Mouse (Mus musculus) neural tube, embryonic 13.5 days (tissue): ENCODE measurements at regions not wholly inside any gene's neighbourhood (a gene's known extent, or its start where the extent isn't known, plus 50 kb on each side); places are given as distances from the start of the nearest gene placed in this dataset.

Experiments
- ATAC-seq: fragments of 200-750 bp; cut with Nextera tagmentation; 2 replicates; pipeline ENCODE4 v1.8.0; 2017; ENCODE audit warnings: low read depth, mild to moderate bottlenecking, moderate TSS enrichment, moderate library complexity
- H3K27ac ChIP-seq: fragments of 300-500 bp; sonication (generic); replicated peaks from 2 replicates; pipeline ENCODE4 v1.5.1; 2015; ENCODE audit warnings: moderate library complexity, mild to moderate bottlenecking, inconsistent platforms
- H3K27me3 ChIP-seq: fragments of 300-500 bp; sonication (generic); 2 replicates; pipeline ENCODE4 v1.6.1; 2015; ENCODE audit warnings: mild to moderate bottlenecking, inconsistent platforms
- H3K36me3 ChIP-seq: fragments of 300-500 bp; sonication (generic); 2 replicates; pipeline ENCODE4 v1.6.1; 2015; ENCODE audit warnings: mild to moderate bottlenecking, inconsistent platforms
- H3K4me1 ChIP-seq: fragments of 300-500 bp; sonication (generic); replicated peaks from 2 replicates; pipeline ENCODE4 v1.6.1; 2015; ENCODE audit warnings: inconsistent platforms
- H3K4me2 ChIP-seq: fragments of 300-500 bp; sonication (generic); 2 replicates; pipeline ENCODE4 v1.6.1; 2015; ENCODE audit warnings: inconsistent platforms, mild to moderate bottlenecking, moderate library complexity
- H3K4me3 ChIP-seq: fragments of 300-500 bp; sonication (generic); 2 replicates; pipeline ENCODE4 v1.5.1; 2015; ENCODE audit warnings: mild to moderate bottlenecking, inconsistent platforms
- H3K9ac ChIP-seq: fragments of 300-500 bp; sonication (generic); 2 replicates; pipeline ENCODE4 v1.6.1; 2015; ENCODE audit warnings: moderate library complexity, mild to moderate bottlenecking, inconsistent platforms
- H3K9me3 ChIP-seq: fragments of 300-500 bp; sonication (generic); 2 replicates; pipeline ENCODE4 v1.6.1; 2016; ENCODE audit warnings: inconsistent platforms
- WGBS: fragments of 180-500 bp; shearing (Covaris S2); methylation state at CpG from one replicate; pipeline ENCODE4 v1.1.7; 2015; 5-methylcytosine and 5-hydroxymethylcytosine counted together

- ATAC-seq = no peak
- Histone ChIP-seq H3K4me2 (no peak overlapping the region), H3K27ac (no peak overlapping the region), H3K27me3 (no peaks in the 10 kb centered on the region), H3K4me1 (peaks cover 7% of the 10 kb centered on the region; the same call in 1 of the 2 replicates), H3K9ac (no peak overlapping the region), H3K4me3 (no peak overlapping the region), H3K9me3 (no peaks in the 10 kb centered on the region), H3K36me3 (no peaks in the 10 kb centered on the region)
- WGBS = 59% methylated on average over 2 of the region's 2 CpGs
These were observed 153.3 kb downstream of the Med10 start for GRCm38 (mm10) chr13:69955503-69955902.

DNA sequence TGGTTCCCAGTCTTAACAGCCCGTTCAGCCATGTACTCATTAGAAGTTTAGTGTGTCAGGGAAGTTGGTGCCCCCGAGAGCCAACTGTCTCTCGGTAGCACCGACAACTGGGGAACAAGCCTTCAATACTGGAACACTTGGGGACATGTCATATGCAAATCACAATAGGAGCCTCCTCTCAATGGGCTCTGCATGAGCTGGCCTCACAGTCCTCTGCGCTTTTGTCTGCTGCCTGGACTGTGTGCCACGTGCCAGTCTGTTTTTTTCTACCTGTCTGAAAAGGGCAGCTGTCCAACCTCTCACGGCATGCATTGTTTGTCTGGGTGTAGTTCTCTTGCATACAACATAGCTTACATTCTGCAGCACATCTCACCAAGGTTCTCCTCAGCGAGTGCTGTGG lies 161.7 kb downstream of the Med10 start:
- 48% methylated on average over 8 of the region's 8 CpGs for WGBS

DNA sequence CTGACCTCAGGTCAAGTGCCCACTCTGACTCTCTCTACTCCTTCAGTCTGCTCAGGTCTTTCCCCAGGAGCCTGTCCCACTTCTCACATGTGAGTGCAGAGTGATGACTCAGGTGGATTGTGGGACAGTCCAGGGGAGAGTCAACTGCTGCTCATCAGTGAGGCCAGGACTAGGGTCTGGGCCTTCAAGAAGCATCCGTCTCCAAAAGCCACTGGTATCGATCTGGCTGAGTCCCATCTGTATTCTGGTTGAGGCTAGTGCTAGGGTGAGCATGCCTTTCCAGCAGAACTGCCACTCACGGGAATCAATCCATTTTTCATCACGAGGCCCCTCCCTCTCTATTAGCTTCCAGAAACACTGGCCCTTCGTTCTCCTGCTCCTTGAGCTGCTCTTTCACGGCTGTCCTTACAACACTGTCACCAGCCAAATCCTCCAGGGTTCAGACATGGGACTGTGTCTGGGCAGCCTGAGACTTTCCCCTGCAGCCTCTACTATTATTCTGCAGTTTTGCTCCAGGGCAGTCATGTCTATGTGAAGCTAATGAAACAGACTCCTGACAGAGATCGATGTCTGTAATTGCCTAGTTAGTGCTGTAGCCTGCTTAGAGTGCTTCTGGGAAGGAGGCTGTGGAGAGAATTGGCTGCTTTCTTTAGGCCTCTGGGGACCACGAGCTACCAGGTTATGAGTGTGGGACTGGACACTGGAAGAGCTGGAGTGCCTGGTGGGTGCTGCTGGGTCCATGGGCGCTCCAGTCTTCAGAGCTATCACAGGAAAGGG lies 169.3 kb downstream of the Med10 start:
- Histone ChIP-seq H3K4me2 (no peak overlapping the region), H3K4me1 (peaks cover 10% of the 10 kb centered on the region; the same call in 1 of the 2 replicates), H3K27ac (peak overlapping the region; percentile 29), H3K36me3 (no peaks in the 10 kb centered on the region), H3K9ac (no peak overlapping the region), H3K27me3 (no peaks in the 10 kb centered on the region), H3K9me3 (no peaks in the 10 kb centered on the region), H3K4me3 (no peak overlapping the region)
- peak; percentile 72 for ATAC-seq
- WGBS = 68% methylated on average over 9 of the region's 9 CpGs

More for the DNA sequence above, 161.7 kb downstream of the Med10 start:
- H3K4me3 ChIP-seq = no peak overlapping the region
- H3K9ac ChIP-seq = no peak overlapping the region
- H3K27ac ChIP-seq = no peak overlapping the region
- ATAC-seq = no peak
- H3K36me3 ChIP-seq = no peaks in the 10 kb centered on the region
- no peaks in the 10 kb centered on the region for H3K9me3 ChIP-seq
- H3K4me1 ChIP-seq = no peaks in the 10 kb centered on the region
- no peak overlapping the region for H3K4me2 ChIP-seq
- H3K27me3 ChIP-seq = no peaks in the 10 kb centered on the region

DNA sequence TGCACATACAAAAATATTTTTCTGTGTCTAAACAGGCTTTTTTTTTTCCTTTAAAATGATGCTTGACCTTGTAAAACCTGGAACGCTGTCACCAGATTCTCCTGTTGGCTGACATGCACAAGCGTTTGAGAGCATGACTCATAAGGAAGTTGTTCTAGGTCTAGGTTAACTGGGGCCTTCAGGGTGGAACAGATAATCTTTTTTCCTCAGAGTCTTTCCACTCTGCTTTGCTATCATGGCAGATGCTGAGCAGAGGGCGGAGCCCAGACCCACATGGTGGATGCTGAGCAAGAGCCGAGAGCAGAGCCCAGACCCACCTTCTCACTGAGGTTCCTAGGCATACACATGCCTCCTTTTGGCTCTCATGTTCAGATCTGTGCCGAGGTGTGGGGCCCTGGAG lies 172.6 kb downstream of the Med10 start:
- ATAC-seq = no peak
- WGBS = 84% methylated on average over 5 of the region's 5 CpGs
- H3K4me1 ChIP-seq = peaks cover 10% of the 10 kb centered on the region; the same call in 1 of the 2 replicates
- no peaks in the 10 kb centered on the region for H3K27me3 ChIP-seq
- H3K36me3 ChIP-seq = no peaks in the 10 kb centered on the region
- H3K4me3 ChIP-seq = no peak overlapping the region
- no peaks in the 10 kb centered on the region for H3K9me3 ChIP-seq
- H3K27ac ChIP-seq = no peak overlapping the region
- no peak overlapping the region for H3K9ac ChIP-seq
- H3K4me2 ChIP-seq = no peak overlapping the region

- Histone ChIP-seq H3K27me3 (no peaks in the 10 kb centered on the region), H3K27ac (no peak overlapping the region; the same call in 1 of the 2 replicates), H3K9me3 (no peaks in the 10 kb centered on the region), H3K4me2 (no peak overlapping the region), H3K9ac (no peak overlapping the region), H3K4me1 (peaks cover 31% of the 10 kb centered on the region), H3K36me3 (no peaks in the 10 kb centered on the region), H3K4me3 (no peak overlapping the region)
- no peak for ATAC-seq
- WGBS = 29% methylated on average over 1 of the region's 1 CpGs
These were observed 182.0 kb downstream of the Med10 start for GRCm38 (mm10) chr13:69984159-69984558.

DNA sequence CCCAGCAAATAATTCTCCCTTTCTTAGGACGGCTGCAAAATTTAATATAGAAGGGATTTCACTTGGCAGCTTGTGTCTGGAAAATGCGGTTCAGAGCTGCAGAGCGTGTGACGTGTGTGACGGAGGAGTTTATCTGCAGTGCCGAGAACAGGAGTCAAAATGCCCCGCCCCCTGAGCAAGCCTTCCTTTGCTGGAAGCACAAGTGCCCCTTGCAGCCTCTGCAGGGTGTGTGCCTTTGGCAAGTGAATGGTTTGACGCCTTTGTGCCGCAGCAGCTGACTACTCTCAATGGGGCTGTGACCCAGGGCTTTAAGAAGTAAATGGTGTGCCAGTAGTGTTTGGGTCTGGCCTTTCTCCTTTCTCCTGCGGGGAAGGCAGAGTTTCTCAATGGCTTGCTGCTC lies 185.0 kb downstream of the Med10 start:
- Histone ChIP-seq H3K4me2 (peak overlapping the region; percentile 3; the same call in 1 of the 2 replicates), H3K36me3 (no peaks in the 10 kb centered on the region), H3K9ac (no peak overlapping the region; the same call in 1 of the 2 replicates), H3K27me3 (no peaks in the 10 kb centered on the region), H3K4me3 (no peak overlapping the region), H3K9me3 (no peaks in the 10 kb centered on the region), H3K4me1 (peaks cover 40% of the 10 kb centered on the region), H3K27ac (peak overlapping the region; percentile 82)
- peak; percentile 48; the same call in 1 of the 2 replicates for ATAC-seq
- WGBS = 13% methylated on average over 10 of the region's 10 CpGs

- no peak overlapping the region for H3K9ac ChIP-seq
- WGBS = 30% methylated on average over 4 of the region's 4 CpGs
- no peak overlapping the region for H3K4me2 ChIP-seq
- H3K4me3 ChIP-seq = no peak overlapping the region
- H3K9me3 ChIP-seq = no peaks in the 10 kb centered on the region
- H3K36me3 ChIP-seq = no peaks in the 10 kb centered on the region
- no peaks in the 10 kb centered on the region for H3K27me3 ChIP-seq
- 0 out of 2 replicates have a peak, but pooled peaks have one; percentile 37 for ATAC-seq
- peaks cover 43% of the 10 kb centered on the region for H3K4me1 ChIP-seq
- H3K27ac ChIP-seq = peak overlapping the region; percentile 82; the same call in 1 of the 2 replicates
These were observed 186.1 kb downstream of the Med10 start for GRCm38 (mm10) chr13:69988319-69988718.

DNA sequence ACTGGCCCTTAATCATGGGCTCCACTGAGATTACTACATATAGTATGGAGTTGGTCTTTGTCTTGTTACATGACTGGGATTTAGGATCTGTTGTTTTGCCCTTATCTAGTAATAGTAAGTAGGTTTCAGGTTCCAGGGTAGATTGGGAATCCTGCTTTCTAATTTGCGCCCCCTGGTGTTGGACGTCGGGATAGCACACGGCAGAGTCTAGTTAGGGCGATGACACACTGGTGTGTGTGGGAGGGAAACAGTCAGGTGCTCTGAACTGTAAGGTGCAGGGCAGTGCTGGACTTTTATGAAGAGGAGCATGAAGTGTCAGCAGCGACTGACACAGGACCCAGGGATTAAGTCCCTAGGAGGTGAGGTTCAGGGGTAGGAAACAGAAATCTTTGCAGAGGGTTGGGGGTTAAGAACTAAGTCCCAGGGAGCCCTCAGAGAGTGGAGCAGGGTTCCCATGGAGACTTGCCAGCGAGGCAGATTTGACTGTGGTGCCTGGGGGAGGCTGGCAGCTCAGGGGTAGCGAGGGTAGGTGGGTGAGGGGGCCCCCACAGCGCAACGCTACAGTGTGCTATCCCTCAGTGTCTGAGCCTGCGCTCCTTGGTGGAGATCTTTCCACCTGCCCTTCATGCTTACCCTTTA lies 189.2 kb downstream of the Med10 start:
- ATAC-seq = peak; percentile 37; the same call in 1 of the 2 replicates

GRCm38 (mm10) chr13:69991892-69992261 lies 189.7 kb downstream of the Med10 start:
- H3K27ac ChIP-seq = peak overlapping the region; percentile 52
- 39% methylated on average over 14 of the region's 14 CpGs for WGBS
- no peak for ATAC-seq

More for the DNA sequence above, 189.2 kb downstream of the Med10 start:
- Histone ChIP-seq H3K27ac (peak overlapping the region; percentile 52; the same call in 1 of the 2 replicates), H3K9ac (no peak overlapping the region), H3K4me2 (peak overlapping the region; percentile 31), H3K4me3 (no peak overlapping the region), H3K4me1 (peaks cover 38% of the 10 kb centered on the region), H3K9me3 (no peaks in the 10 kb centered on the region), H3K27me3 (no peaks in the 10 kb centered on the region), H3K36me3 (no peaks in the 10 kb centered on the region)
- WGBS = 30% methylated on average over 11 of the region's 11 CpGs

DNA sequence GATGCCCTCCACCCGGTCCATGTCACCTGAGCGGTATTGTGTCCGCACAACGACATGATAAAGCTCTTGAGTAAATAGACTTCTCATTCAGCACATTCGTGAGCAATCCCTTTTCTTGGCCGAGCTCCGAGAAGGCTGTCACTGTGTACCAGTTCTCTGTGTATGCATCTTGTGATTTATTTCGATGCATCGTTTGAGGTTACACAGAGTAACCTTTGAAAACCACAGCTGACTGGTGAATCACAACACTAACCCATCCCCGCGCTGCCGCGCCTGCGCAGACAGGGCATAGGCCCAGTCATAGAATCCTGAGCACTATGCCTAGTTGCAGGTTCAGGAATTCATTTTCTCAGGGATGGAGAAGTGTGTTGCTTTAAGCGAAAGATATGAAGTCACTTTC lies 201.4 kb downstream of the Med10 start:
- WGBS = 84% methylated on average over 15 of the region's 15 CpGs
- Histone ChIP-seq H3K4me2 (no peak overlapping the region), H3K9ac (no peak overlapping the region), H3K4me3 (no peak overlapping the region), H3K9me3 (no peaks in the 10 kb centered on the region), H3K4me1 (no peaks in the 10 kb centered on the region), H3K27me3 (no peaks in the 10 kb centered on the region), H3K36me3 (no peaks in the 10 kb centered on the region), H3K27ac (no peak overlapping the region)
- no peak for ATAC-seq

More at GRCm38 (mm10) chr13:69991892-69992261, 189.7 kb downstream of the Med10 start:
- Histone ChIP-seq H3K27me3 (no peaks in the 10 kb centered on the region), H3K36me3 (no peaks in the 10 kb centered on the region), H3K9ac (peak overlapping the region; percentile 57), H3K4me2 (peak overlapping the region; percentile 31), H3K9me3 (no peaks in the 10 kb centered on the region), H3K4me1 (peaks cover 33% of the 10 kb centered on the region), H3K4me3 (no peak overlapping the region)

- peaks cover 15% of the 10 kb centered on the region for H3K4me1 ChIP-seq
- no peak overlapping the region for H3K4me2 ChIP-seq
- no peaks in the 10 kb centered on the region for H3K9me3 ChIP-seq
- WGBS = 37% methylated on average over 3 of the region's 3 CpGs
- no peaks in the 10 kb centered on the region for H3K36me3 ChIP-seq
- no peak overlapping the region for H3K27ac ChIP-seq
- no peaks in the 10 kb centered on the region for H3K27me3 ChIP-seq
- no peak overlapping the region for H3K9ac ChIP-seq
- no peak; the same call in 1 of the 2 replicates for ATAC-seq
- no peak overlapping the region for H3K4me3 ChIP-seq
These were observed 209.9 kb downstream of the Med10 start for GRCm38 (mm10) chr13:70012123-70012522.

- H3K4me2 ChIP-seq = no peak overlapping the region
- H3K4me1 ChIP-seq = peaks cover 17% of the 10 kb centered on the region
- H3K4me3 ChIP-seq = no peak overlapping the region
- H3K27ac ChIP-seq = peak overlapping the region; percentile 54
- 32% methylated on average over 4 of the region's 4 CpGs for WGBS
- no peak overlapping the region for H3K9ac ChIP-seq
- no peaks in the 10 kb centered on the region for H3K9me3 ChIP-seq
- no peaks in the 10 kb centered on the region for H3K27me3 ChIP-seq
- H3K36me3 ChIP-seq = no peaks in the 10 kb centered on the region
- ATAC-seq = 0 out of 2 replicates have a peak, but pooled peaks have one; percentile 55
These were observed 213.0 kb downstream of the Med10 start for GRCm38 (mm10) chr13:70015183-70015582.
